Mouse (Mus musculus): ENCODE measurements at regions not wholly inside any gene's neighbourhood (a gene's known extent, or its start where the extent isn't known, plus 50 kb on each side); places are given as distances from the start of the nearest gene placed in this dataset.
"Not testable (repeated sequence)": the region's sequence is repeated elsewhere in the genome, so short reads cannot be mapped to it uniquely, and the experiment has no call there.

DNA sequence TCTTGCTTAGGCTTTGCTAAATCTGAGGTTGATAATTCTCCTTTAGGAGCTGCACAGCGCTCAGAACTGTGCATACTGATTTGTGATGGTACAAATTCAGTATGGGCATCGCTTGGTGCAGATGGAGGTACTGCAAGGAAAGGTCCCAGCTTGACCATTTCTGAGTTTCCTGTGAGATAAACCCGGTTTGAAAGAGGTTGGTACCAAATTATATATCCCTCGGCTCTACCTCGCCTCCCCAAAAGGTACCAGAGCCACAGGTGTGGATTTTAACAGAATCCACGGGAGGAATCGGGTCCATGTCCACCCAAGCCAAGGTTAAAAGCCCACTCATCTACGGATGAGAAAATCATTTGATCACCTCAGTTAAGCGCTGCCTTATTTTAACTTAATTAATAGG lies 172.5 kb upstream of the Zfp808 start:
- DNase-seq (ENCODE audit: low spot score in 2 of 2) = not testable (repeated sequence)

DNA sequence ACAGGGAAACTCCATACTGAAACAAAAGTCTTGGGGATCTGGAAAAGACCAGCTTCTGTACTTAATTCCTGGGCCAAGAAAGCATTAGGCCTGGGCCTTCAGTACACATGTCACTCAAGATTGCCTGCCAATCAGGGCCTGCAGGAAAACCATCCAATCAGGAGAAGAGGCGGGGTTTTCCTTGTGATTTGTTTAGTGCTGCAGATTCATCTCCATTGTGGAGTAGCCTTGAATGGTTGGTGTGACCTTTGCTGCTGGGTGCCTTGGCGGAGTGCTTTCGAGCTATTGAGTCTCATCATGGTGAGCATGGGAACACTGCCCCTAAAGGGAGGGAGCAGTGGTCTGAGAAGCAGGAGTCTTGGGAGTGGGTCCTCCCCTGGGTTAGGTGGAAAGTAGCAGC lies 150.8 kb upstream of the Zfp808 start:
- DNase-seq (ENCODE audit: low spot score in 2 of 2) = not testable (repeated sequence)

DNA sequence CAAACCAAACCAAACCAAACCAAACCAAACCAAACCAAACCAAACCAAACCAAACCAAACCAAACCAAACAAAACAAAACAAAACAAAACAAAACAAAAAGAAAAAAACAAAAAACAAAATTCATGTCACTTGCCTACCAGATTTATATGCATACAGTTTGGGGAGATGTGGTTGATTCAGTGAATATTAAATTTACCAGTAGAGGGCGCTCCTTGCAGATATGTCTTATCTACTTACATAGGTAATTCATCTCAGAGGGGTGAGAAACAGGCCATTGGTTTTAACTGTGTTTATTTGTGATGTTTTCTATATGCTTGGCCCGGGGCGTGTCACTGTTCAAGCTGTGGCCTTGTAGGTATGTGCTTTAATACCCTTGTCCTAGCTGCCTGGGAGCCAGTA lies 133.2 kb upstream of the Zfp808 start:
- DNase-seq (ENCODE audit: low spot score in 2 of 2) = not testable (repeated sequence)

DNA sequence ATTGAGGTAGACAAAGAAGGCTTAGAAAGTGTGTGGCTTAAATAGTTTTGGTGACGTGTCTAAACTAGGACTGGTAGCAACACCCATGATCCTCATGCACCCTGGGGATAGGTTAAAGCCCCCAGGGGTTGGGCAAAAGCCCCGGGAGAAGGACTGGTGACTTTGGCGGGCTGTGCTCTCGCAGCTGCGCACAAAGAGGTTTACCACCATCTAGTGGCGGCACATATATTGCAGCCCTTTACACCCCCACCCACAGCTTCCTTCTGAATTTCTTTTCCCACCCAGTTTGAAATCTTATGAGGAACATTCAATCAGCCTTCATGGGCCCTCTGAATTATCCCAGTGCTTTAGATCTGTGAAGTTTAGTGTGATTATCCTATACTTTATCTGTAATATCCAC lies 130.9 kb upstream of the Zfp808 start:
- peak in 1 of 2 experiments; percentile 1 for DNase-seq (ENCODE audit: low spot score in 2 of 2)

GRCm38 (mm10) chr13:62007321-62007720 lies 122.4 kb upstream of the Zfp808 start:
- DNase-seq (ENCODE audit: low spot score in 2 of 2) = peak in 1 of 2 experiments; percentile 2

DNA sequence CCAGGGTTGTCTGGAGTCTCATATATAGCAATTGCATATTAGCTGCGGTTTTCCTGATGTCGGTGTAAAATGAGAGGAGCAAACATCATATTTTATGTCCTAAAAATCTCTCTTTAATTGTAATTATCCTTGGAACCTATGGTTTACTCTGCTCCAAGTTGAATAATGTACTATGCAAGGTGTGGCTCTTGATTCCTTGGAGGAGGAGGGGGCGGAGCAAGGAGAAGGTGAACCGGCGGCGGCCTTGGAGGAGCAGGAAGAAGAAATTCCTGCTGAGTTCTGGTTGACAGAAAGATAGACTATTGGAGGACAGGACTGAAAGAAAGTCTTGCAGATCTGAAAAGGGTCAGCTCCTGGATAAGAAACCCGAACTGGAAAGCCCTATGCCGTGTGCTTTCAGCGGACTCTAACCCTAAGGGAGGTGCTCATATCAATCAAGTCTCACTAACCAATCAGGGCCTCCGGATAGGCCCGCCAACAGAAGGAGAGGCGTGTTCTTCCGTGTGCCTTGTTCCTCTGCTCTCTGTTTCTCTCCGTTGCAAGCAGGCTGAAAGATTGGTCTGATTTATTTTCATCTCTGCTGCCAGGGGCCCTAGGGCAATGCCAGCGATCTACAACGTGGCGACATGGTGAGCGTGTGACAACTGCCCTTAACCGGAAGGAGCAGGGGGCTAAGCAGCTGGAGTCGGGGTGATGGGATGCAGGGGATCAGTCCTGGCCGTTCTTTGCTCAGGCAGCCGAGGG lies 114.1 kb upstream of the Zfp808 start:
- DNase-seq (ENCODE audit: low spot score in 2 of 2) = peak; percentile 9 to 13

DNA sequence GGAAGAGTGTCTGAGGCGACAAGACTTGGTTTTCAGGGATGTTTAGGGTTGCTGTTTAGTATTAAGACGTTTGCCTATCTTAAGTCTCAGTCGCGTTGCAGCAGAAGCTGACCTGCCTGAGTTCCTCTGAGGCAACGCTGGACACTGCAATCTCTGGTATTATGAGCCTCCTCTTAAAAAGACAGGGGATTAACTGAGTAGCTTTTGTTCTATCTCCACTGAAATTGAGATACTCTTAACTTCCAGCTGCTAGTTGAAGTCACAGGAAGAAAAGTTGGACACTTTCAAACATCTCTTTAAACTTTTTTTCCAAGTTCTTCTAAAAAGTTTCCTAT lies 113.6 kb upstream of the Zfp808 start:
- DNase-seq (ENCODE audit: low spot score in 2 of 2) = not testable (repeated sequence)

DNA sequence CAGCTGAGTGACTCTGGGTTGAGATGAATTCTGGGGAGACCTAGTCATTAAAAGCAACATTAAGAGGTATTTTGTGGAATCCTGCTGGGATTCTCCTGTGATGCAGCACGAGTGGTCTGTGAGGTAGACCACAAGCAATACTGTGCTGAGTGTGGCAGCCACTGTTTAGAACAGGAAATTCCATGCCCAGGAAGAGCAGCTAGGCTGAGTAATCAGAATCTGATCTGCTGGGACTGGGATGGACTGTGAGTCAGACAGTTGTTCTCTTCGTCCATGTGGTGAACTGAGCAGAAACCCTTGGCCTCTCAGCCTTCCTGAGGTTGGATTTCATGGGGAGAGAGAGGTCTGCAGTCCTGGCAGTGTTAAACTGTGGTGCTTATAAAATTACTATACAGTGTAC lies 92.0 kb upstream of the Zfp808 start:
- not testable (repeated sequence) for DNase-seq (ENCODE audit: low spot score in 2 of 2)

- DNase-seq (ENCODE audit: low spot score in 2 of 2) = not testable (repeated sequence)
These were observed 51.6 kb upstream of the Zfp808 start for GRCm38 (mm10) chr13:62077951-62078671.

DNA sequence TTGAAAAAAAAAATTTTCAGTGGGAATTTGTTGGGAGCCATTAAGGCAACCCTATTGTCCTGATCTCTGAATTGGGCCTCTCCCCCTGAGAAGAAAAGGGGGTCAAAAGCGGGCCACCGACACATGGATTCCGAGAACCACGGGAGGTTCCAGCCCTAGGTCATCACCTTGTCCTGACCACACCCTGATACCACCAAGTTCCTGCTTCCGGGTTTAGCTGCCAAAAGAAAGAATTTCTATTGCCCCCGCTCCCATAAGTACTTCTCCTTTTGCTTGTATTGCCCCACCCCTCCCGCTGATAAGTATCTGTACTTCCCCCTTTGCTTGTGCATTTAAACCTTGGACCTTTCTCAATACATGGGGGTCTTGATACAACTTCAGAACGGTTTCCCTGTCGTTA lies 50.8 kb upstream of the Zfp808 start:
- not testable (repeated sequence) for DNase-seq (ENCODE audit: low spot score in 2 of 2)

Measured in right cerebral cortex, adult 2 months (tissue).